Mouse (Mus musculus) gastrocnemius, postnatal 25 days (tissue): ENCODE data around the gene Snx22. TPM values are rescaled to one million over a fixed set of nuclear protein-coding genes. Genes with fewer than 3 reads are reported as not detected.

ENCODE experiments used
- DNase-seq: peaks from one replicate; pipeline ENCODE4 v3.0.0; 2022
- total RNA-seq, 2 experiments: library from RNA; stranded (reverse); gene quantifications; 1 replicate in 1 of 2; 2 replicates in 1 of 2; pipeline ENCODE4 v1.2.3; 2021

Snx22 gene
- total RNA-seq, 2 experiments from 2014 or later = 0.18 to 0.21 TPM

DNA sequence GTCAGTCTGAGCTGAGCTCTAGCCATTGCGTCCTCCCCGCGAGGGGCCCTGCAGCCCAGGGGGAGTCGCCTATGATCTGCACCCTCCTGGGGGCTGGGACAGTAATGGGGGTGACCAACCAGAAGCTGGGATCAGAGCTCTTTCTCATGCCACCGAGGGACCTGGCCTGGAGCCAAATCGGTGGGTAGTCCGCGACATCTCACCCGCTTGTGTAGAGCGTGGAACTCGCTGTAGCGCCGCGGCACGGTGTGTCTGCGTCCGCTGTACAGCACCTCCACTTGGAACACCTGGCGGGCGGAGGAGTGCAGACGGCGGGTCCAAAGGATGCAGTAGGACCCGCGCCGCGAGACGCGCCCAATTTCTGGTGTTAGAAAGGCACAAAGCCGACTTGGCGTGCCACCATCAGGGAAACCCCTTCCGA lies 538 bp downstream of the Snx22 start:
- no peak for DNase-seq

DNA sequence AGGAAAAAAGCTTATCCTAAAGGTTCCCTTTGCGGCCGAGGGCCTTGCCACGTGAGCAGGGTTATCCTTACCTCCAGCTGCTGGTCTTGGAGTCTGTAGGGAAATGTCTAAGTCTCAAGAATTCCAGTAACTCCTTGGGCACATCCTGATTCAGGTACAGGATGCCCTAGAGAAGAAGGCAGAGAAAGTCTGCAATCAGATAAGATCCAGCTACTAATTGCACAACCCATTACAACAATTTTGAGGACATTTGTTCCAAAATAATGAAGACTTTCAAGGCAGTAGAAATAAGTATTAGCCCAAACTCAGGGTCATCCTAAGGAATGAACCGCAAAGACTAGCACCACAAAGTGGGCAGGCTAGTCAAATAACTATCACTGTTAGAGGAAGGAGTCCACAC lies 1.5 kb downstream of the Snx22 start:
- DNase-seq = no peak

DNA sequence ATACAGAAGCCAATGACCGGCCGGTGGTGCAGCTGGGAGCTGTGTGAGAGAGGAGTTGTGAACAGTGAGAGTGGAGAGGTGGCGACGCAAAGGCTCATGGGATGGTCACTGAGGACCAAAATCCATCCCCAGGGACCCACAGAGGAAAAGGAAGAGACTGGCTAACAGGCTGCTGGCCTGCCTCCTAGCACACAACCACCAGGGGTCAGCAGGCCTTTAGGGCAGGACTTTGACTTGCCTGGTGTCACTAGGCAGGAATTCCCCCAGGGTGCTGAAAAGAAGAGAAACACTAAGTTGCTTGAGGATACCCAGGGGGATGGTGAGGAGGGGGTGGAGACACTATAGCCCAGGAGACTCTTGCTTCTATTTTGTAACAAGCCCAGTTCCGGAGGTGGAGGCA lies 2.0 kb downstream of the Snx22 start:
- peak; percentile 53 for DNase-seq

DNA sequence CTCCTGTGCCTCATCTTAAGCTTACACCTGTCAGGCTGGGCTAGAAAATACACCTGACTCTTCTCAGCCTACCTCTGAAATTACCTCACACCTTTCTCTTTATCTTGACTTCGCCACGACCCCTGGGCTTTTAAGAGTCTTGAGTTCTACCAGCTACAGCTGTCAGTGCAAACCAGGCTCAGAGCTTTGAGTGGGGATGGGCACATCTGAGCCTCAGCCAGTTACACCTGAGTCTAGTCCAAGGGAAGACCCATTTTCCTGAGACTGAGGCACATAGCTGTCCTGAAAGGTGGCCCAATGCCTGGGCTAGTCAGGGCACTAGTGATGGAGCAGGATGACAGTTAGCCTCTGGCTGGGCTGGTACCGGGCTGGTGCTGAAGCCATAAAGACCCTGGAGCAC lies 2.7 kb downstream of the Snx22 start:
- DNase-seq = no peak

DNA sequence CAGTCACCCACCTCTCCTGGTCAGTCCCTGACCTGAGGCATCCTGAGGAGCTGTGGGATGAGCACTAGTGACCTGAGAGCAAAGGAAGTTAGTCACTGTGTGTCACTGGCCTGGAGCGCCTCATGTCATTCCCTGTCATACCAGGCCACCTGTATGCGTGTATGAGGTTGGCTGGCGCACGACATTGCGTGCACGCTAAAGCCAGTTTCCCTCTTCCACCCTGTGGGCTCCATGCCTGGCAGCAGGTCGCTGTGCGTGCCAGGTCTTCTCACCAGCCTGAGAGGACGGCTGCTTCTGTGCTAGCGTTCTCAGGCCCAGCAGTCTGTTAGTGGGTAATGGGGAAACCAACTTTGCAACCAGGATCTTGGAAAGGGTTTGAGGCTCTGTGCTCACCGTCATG lies 5.2 kb downstream of the Snx22 start:
- DNase-seq = no peak

DNA sequence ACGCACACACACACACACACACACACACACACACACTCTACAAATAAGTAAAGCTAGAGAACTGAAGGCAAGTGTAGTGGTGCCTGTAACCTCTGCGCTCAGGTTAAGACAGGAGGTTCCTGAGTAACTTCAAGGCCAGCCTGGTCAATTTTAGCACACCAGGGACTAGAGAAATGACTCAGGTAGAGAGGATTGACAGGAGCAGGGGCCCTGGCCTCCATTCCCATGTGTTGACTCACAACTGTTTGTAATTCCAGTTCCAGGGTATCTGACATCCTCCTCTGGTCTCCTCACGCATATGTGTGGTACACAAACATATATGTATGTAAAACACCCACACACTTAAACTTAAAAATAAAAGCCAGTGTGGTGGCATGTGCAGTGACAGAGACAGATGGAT lies 6.1 kb downstream of the Snx22 start:
- no peak for DNase-seq

DNA sequence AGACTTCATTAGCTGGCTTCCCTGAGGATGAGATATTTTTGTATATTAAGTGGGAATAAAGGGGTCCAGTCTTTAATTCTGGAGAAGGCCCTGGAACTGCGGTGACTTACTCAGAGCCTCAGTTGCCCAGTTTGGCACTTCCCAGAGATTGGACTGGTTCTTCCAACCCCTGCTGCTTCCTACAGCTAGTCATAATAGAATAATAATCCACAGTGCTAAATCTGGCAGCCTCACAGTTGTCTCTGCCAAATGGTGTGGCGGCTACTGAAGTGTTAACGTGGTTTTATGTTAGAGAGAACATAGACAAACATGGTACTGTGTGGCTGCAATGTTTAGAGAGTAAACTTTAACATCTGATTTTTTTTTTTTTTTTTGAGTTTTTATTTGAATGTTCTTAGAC lies 7.9 kb downstream of the Snx22 start:
- no peak for DNase-seq

DNA sequence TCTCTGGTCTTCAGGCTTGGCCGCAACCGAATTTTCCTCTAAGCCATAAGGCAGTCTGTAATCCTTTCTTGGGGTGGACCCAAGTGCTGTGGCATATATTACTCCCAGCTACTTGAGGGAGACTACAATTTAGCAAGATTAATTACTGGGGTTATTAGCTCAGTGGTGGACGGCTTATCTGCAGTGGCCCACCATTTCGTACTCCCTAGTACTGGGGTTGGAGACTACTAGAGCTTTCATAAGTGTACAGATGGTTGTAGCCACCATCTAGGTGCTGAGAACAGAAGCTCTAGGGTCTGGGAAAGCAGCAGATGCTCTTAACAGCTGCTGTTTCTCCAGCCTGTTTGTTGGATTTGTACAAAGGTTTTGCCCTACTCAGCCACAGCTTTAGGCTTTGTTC lies 8.5 kb downstream of the Snx22 start:
- DNase-seq = no peak

DNA sequence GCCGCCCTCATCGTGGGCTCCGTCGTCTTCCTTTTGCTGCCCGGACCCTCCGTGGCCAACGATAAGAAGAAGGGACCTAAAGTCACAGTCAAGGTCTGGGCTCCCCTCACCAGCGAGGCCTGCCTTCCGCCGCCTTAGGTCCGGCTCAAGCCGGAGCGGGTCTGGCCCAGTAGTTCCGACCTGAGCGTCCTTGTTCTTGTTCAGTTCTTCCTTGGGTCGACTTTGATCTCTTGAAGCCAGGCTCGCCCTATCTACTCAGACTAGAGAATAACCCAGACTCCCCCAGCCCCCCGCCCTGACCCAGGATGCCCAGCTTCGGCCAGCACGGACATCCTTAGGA lies 9.2 kb downstream of the Snx22 start:
- no peak for DNase-seq

DNA sequence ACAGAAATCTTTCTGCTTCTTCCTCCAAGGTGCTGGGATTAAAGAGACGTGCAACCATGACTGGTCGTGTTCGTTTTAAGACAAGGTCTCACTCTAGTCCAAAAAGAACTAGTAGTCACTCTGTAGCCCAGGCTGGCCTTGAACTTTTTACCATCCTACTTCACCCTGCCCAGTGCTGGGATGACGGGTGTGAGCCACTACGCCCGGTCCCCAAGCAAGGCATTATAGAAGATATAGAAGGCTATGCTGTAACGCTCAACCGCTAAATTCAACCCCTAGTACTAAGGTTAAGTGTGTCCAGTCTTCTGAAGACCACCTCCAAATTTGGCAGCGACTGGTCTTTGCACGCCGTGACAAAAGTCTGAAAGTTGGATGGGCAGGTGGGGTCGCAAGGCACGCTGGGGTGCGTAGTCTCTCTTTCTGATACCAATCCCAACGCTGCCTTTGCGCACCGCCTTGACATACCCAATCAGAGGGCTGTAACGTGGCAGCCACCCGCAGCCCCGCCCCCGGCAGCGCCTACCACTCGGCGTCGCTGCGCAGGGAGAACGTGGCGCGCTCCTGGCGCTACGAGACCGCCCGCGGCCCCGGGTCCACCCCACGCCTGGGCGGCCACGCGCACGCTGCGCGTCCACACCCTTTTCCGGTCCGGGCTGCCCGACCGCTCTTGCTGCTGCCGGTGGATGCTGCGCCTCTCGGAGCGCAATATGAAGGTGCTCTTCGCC lies 9.8 kb downstream of the Snx22 start, which contains the start of gene Ppib:
Gene Ppib (plus strand): TSS at position 640 of the 725 bp plus-strand sequence.
- DNase-seq = peak; percentile 99

DNA sequence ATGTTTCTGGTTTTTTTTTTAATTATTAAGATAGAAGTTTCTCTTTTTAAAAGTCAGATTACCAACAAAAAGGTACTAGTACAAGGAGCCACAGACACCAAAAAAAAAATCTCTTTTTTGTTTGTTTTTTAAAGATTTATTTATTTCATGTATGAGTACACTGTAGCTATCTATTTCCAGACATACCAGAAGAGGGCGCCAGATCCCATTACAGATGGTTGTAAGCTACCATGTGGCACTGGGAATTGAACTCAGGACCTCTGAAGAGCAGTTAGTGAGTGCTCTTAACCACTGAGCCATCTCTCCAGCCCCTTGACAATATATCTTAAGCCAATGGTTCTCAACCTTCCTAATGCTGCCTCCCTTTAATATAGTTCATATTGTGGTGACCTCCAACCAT lies 15.9 kb downstream of the Snx22 start:
- DNase-seq = no peak

DNA sequence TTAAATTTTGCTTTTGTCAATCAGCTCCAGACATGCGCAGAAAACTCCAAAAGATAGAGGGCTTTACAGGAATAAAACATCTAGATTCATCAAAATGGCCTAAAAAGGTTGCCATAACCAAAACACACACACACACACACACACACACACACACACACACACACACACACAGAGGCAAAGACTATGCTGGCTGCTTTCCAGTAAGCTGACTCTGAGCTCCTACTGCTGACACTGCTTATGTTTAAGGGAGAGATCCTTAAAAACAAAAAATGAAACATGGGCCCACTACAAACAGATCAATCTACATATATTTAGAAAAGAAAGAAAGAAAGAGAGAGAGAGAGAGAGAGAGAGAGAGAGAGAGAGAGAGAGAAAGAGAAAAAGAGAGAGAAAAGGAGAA lies 16.8 kb downstream of the Snx22 start:
- DNase-seq = no peak

DNA sequence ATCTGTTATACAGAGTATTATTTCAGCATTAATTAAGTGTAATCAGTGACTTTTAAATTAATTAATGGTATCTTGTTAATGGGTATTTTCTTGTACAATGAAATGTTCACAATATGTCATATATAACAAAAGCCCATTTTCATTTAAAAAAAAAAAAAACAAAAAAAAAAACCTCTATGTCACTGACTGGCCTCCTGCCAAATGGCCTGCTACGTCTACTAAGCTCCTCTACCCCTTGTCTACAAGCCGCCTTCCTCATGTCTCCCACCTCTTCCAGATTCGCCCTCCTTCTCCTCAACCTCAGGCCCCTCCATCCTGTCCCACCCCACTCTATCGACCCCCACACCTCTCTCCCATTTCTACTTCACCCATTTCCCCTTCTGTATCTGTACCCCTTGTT lies 18.0 kb downstream of the Snx22 start:
- DNase-seq = no peak

DNA sequence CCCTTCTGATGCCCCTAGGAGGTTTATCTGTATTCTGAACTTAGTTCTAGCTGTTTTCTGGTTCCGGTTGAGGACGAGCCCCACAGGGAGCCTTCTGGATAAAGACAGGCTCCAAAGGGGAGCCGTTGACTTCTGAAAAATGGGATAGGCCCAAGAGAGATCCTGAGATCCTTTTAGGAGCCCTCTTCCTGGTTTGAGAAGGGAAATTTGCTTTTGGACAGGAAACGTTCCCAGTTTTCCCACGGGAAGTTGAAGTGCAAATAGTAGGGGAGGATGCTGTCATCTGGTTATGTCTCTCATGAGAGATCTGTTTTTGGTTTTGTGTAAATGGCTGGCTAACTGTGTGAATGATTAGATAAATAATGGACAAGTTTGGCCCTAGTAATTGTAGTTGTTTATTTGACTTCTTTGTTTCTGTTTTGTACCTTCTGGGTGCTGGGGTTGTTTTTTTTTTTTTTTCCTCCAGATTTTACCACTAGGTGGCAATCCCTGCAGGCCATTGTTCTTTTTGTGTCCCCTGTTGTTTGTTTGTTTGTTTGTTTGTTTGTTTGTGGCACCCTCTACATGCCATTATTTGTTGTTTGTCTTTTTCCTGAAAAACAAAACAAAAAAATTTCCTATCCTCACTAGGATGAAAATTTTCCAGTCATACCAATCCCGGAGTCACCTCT lies 19.5 kb downstream of the Snx22 start:
- no peak for DNase-seq

DNA sequence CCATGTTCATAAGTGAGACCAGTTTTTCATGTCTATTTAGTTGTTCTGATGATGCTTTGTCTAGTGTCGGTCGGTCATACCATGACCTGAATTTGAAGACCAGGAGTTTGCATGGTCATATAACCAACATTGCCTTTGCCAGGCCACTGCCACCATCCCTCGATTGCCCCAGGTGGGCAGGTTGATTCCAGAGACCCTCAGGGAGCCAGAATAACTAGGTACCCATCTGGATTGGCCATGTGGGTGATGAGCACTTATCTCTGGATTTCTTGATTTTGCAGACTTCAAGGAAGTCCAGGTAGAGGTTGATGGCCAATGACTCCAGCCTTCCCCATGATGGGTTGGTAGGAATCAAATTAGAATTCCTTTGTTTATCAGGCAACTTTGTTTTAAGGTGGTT lies 26.3 kb downstream of the Snx22 start:
- no peak for DNase-seq

DNA sequence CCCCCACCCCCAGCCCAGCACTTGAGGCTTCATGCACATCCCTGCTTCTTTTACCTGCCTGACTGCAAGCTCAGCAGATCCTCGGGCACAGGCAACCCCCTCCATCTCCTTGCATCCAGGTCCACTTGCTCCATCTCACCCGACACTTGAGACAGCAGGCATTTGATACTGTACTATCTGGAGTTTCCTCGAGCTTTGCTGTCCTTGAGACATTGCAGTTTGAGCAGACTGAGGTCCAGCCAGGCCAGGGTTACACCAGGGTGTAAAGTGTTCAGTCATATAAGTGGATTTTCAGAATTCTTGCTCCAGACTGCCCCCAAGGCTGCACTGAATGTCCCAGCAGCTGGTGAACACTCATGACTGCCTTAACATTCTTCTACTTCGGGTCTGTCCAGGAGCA lies 27.2 kb downstream of the Snx22 start:
- DNase-seq = no peak

DNA sequence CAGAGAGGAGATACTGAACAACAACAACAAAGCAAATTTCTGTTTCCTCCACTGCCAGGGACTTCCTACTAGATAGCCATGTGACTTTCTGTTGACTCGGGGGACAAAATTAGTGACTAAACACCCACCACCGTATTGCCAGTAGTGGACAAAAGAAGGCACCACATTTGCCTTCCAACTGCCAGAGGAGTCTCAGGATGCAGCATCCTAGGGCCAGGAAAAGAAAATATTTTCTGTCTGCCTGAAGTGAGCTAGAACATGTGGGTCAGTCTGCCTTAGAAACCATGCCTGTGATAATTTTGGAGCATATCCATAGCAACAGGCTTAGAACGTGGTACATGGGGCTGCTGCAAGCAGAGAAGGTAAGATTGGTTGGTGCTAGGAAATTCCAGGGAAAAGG lies 28.7 kb downstream of the Snx22 start:
- DNase-seq = no peak

DNA sequence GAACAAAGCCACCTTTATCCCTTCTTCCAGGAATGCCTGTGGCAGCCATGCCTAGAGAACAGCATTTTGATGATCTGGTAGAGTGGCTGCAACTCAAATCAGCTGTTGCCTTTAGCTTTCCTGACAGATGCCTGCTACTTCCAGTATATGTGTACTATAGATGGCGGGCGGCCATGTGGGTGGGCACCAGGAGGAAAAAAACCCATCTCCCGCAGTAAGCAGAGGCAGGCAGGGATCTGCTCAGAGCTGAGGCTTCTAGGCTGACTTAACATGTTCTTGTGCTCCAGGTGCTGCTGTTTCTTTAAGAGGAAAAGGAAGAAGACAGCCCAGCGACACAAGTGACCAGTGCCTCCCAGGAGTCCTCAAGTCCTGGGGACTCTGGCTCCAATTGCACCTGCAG lies 30.2 kb downstream of the Snx22 start:
- DNase-seq = no peak

DNA sequence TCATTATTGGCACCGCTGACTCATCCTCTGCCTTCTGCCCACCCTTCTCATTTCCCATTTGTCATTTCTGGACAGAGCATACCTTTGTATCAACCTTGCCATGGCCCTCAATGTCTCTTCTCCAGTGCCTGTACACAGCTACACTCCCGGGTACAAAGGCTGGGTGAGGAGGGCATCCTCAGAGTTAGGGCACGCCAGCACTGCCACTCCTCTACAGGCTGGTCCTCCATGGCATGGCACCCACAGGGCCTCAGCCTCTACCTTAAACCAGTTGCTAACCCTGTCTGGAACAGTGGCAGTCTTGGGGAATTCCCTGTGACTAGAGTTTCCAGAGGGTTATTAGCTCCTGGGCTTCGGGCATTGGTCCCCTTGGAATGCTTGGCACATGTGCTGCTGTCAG lies 30.9 kb downstream of the Snx22 start:
- DNase-seq = no peak

DNA sequence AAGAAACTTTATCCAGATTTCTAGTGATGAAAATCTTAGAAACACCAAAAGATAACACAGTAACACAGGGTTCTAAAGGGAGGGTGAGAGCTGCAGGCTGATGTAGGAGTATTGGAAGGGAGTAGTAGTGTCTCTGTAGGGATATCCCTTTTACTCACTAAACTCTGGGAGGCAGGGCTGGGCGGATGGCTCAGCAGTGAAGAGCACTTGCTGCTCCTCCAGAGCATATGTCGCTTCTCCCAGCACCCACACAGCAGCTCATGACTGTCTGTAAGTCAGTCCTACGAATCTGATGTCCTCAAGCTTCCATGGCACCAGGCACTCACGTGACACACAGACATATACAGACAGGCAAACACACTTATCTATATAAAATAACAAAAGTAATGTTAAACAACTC lies 31.4 kb downstream of the Snx22 start:
- DNase-seq = no peak

DNA sequence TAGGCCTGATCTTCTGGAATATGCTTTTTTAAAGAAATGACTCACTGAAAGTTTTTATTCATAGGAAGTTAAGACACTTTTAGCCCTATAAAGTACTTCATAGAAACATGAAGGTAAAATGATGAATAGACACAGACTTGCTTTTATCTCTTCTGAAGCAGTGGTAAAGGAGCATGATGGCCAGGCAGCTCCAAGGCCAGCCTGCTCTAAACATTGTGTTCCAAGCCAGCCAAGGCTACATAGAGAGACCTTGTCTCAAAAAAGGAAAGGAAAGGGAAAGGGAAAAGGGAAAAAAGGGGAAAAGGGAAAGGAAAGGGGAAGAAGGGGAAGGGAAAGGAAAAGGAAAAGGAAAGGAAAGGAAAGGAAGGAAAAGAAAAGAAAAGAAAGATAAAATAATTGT lies 48.9 kb downstream of the Snx22 start:
- DNase-seq = no peak
